Mouse (Mus musculus) hindbrain, embryonic 13.5 days (tissue): ENCODE measurements around the gene Gfer. TPM values are rescaled to one million over a fixed set of nuclear protein-coding genes. Genes with fewer than 3 reads are reported as not detected.

Experiments used
- ATAC-seq: fragments of 200-750 bp; cut with Nextera tagmentation; 2 replicates; pipeline ENCODE4 v1.8.0; 2017; ENCODE audit warnings: moderate TSS enrichment; ENCODE audit not compliant: low FRiP score
- H3K27ac ChIP-seq: fragments of 300-500 bp; sonication (generic); 2 replicates; pipeline ENCODE4 v1.5.1; 2015; ENCODE audit warnings: inconsistent platforms, mild to moderate bottlenecking, moderate library complexity
- H3K27me3 ChIP-seq: fragments of 300-500 bp; sonication (generic); 2 replicates; pipeline ENCODE4 v1.6.1; 2015; ENCODE audit warnings: mild to moderate bottlenecking, inconsistent platforms
- H3K36me3 ChIP-seq: fragments of 300-500 bp; sonication (generic); 2 replicates; pipeline ENCODE4 v1.6.1; 2015; ENCODE audit warnings: mild to moderate bottlenecking, inconsistent platforms
- H3K4me1 ChIP-seq: fragments of 300-500 bp; sonication (generic); replicated peaks from 2 replicates; pipeline ENCODE4 v1.6.1; 2015; ENCODE audit warnings: inconsistent platforms
- H3K4me2 ChIP-seq: fragments of 300-500 bp; sonication (generic); 2 replicates; pipeline ENCODE4 v1.6.1; 2015; ENCODE audit warnings: inconsistent platforms, mild to moderate bottlenecking, moderate library complexity
- H3K4me3 ChIP-seq: fragments of 300-500 bp; sonication (generic); 2 replicates; pipeline ENCODE4 v1.5.1; 2015; ENCODE audit warnings: mild to moderate bottlenecking, inconsistent platforms
- H3K9ac ChIP-seq: fragments of 300-500 bp; sonication (generic); 2 replicates; pipeline ENCODE4 v1.6.1; 2015; ENCODE audit warnings: mild to moderate bottlenecking, inconsistent platforms
- H3K9me3 ChIP-seq: fragments of 300-500 bp; sonication (generic); 2 replicates; pipeline ENCODE4 v1.6.1; 2016; ENCODE audit warnings: inconsistent platforms
- WGBS: fragments of 180-500 bp; shearing (Covaris S2); methylation state at CpG from one replicate; pipeline ENCODE4 v1.1.7; 2015; 5-methylcytosine and 5-hydroxymethylcytosine counted together
- polyA plus RNA-seq: library from polyadenylated mRNA; unstranded; fragments of >200 nt; fragmentation: Nextera tagmentation; extraction: Ambion mirVana; gene quantifications from 2 replicates; pipeline ENCODE4 v1.2.1, GENCODE M21; 2015

Gfer gene
- polyA plus RNA-seq, 1 experiment from 2014 or later = 38.9 TPM

DNA sequence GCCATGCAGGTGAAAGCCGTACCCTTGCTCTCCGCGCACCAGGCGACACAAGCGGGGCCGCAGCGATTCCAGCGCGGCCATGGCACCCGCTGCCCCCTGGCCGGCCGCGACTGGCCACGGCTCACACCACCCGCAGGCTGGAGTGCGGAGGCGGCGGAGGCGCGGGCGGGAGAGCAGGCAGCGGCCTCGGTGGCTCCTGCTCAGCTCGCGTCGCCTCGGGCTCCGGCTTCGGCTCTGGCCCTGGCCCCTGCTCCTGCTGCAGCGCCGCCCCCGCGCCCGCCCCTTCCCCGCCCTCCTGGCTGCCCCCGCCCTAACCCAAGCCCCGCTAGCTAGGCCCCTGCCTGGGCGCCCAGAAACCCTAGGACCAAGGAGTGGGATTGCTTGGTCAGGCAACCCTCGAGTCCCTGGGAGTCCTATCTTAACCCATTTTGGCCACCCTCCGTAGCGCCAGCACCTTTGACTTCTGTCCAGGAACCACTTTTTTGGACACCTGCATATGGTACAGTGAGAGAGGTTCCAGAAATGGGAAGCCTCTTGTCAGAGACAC is 45.8 kb downstream of the Gfer start, which contains the start of gene Slc9a3r2:
Gene Slc9a3r2 (minus strand): TSS at position 258 of the 547 bp plus-strand sequence.
- ATAC-seq = peak; percentile 64
- peaks cover 65% of the 10 kb centered on the region for H3K27me3 ChIP-seq
- no peaks in the 10 kb centered on the region for H3K36me3 ChIP-seq
- H3K4me1 ChIP-seq = peaks cover 28% of the 10 kb centered on the region
- peak within 1 kb of the TSS; percentile 90 for H3K9ac ChIP-seq
- peak within 1 kb of the TSS; percentile 96 for H3K4me2 ChIP-seq
- peak within 1 kb of the TSS; percentile 72 for H3K4me3 ChIP-seq
- no peaks in the 10 kb centered on the region for H3K9me3 ChIP-seq
- peak within 1 kb of the TSS; percentile 60; the same call in 1 of the 2 replicates for H3K27ac ChIP-seq
- WGBS = 2% methylated on average over 40 of the region's 41 CpGs

DNA sequence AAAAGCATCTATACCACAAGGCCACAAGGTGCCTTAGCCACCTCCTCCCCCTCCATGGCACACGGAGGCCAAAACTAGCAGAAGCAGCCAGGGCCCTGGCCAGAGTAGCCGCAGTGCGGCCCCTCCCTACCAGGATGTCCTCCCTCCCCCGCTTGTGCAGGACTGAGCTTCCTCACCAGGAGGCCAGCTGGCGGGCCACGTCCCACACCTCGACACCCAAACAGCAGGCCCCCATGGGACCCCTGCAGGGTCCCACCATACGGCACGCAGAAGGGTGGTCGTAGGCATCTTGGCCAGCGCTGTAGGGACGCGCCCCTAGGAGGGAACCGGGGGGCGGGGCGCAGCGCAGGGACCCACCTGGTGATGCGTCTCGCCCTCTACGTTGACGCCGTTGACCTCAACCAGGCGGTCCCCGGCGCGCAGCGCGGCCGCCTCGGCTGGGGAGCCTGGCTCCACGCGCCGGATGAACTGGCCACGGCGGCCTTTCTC is 46.3 kb downstream of the Gfer start:
- H3K27me3 ChIP-seq = peaks cover 60% of the 10 kb centered on the region
- peak; percentile 64 for ATAC-seq
- no peaks in the 10 kb centered on the region for H3K36me3 ChIP-seq
- peak overlapping the region; percentile 90 for H3K9ac ChIP-seq
- H3K4me1 ChIP-seq = peaks cover 30% of the 10 kb centered on the region
- no peaks in the 10 kb centered on the region for H3K9me3 ChIP-seq
- H3K27ac ChIP-seq = peak overlapping the region; percentile 60; the same call in 1 of the 2 replicates
- under 1% methylated on average over 35 of the region's 35 CpGs for WGBS
- peak overlapping the region; percentile 72 for H3K4me3 ChIP-seq
- peak overlapping the region; percentile 96 for H3K4me2 ChIP-seq

DNA sequence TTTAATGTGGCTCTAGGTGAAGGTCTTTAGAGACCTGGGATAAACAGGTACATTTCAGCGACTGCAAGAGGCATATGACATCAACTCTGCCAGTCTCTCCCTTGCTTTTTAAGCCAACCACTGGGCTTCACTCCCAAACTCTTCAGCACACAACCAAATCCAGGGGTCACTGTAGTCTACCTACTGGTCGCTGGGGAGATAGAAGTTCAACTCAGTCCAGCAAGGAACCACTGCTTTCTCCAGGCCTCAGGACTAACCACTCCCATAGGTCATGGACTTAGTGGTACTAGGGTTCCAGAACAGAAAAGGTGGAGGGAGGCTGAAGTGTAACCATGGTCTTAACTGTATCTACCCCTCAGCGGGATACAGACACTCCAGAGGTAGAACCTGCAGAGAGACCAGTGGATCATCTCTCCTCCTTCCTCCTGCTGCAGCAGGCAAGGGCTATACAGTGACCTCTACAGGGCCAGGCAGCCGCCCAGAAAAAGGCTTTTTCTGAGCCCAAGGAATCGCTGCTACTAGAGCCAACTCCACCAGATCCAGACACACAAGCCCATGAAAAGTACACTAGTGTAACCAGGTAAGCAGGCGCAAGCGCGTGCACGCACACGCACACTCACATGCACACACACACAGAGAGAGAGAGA is 47.1 kb downstream of the Gfer start:
- Histone ChIP-seq H3K4me1 (peaks cover 37% of the 10 kb centered on the region), H3K4me3 (peak overlapping the region; percentile 72), H3K9me3 (no peaks in the 10 kb centered on the region), H3K4me2 (peak overlapping the region; percentile 96), H3K27me3 (peaks cover 57% of the 10 kb centered on the region), H3K36me3 (no peaks in the 10 kb centered on the region), H3K9ac (peak overlapping the region; percentile 90; the same call in 1 of the 2 replicates), H3K27ac (peak overlapping the region; percentile 15; the same call in 1 of the 2 replicates)
- WGBS = 72% methylated on average over 10 of the region's 10 CpGs
- ATAC-seq = no peak

DNA sequence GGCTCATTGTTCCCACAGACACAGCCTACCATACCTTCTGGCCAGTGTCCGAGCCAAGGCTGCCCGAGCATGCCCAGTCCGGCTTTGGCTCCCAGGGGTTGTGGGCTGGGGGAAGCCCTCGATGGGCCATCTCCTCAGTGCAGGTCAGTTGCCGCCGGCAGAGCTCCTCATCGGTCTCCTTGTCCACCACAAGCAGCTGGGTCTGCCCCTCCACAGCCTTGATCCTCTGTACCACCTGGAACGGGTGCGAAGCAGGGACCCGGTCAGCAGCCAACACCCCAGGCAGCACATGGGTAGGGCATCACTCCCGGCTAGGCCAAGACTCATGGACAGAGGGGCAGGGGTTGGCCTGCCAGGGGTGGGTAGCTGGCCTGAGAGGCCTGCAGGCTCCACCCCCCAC is 48.5 kb downstream of the Gfer start:
- Histone ChIP-seq H3K27me3 (peaks cover 49% of the 10 kb centered on the region), H3K36me3 (no peaks in the 10 kb centered on the region), H3K9me3 (no peaks in the 10 kb centered on the region), H3K4me3 (no peak overlapping the region), H3K9ac (0 out of 2 replicates have a peak overlapping the region, but pooled peaks have one; percentile 0), H3K4me1 (peaks cover 35% of the 10 kb centered on the region), H3K27ac (0 out of 2 replicates have a peak overlapping the region, but pooled peaks have one; percentile 14), H3K4me2 (no peak overlapping the region)
- 80% methylated on average over 11 of the region's 11 CpGs for WGBS
- no peak for ATAC-seq

DNA sequence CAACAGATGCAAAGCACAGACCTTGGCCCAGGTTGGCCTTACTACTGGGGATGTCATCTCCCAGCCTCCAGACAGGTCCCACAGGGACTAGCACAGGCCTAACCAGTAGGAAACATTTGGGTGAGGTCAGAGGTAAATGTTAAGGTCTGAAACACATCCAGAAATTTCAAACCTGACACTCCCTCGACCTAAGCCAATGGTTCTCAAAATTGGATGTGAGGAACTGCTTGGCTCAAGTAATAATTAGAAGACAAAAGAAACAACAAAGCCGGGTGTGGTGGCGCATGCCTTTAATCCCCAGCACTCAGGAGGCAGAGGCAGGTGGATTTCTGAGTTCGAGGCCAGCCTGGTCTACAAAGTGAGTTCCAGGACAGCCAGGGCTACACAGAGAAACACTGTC is 49.6 kb downstream of the Gfer start:
- Histone ChIP-seq H3K4me2 (no peak overlapping the region), H3K27ac (no peak overlapping the region), H3K9ac (no peak overlapping the region), H3K4me1 (peaks cover 35% of the 10 kb centered on the region), H3K4me3 (no peak overlapping the region), H3K9me3 (no peaks in the 10 kb centered on the region), H3K36me3 (no peaks in the 10 kb centered on the region), H3K27me3 (peaks cover 38% of the 10 kb centered on the region)
- ATAC-seq = no peak
- 87% methylated on average over 4 of the region's 4 CpGs for WGBS

DNA sequence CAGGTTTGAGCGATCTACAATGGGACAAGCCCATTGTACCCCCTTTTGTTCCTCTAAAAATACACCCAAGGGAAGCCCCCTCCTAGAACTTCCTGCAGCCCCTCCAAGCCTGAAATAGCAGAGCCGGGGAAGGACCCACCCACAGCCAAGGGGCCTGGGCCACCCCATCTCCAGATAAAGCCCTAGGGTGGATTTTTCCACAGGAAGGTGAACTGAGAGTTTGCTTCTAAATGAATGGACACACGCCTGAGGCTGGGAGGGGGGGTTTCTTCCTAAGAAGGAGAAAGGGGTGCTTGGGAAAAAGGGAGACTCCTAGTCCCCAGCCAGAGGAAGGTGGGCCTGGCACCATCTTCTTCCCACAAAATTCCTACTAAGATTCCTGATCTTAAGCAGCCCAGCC is 50.0 kb downstream of the Gfer start:
- Histone ChIP-seq H3K27me3 (peaks cover 34% of the 10 kb centered on the region), H3K4me2 (no peak overlapping the region), H3K36me3 (0 out of 2 replicates have a peak, but pooled peaks cover under 1% of the 10 kb centered on the region), H3K4me1 (peaks cover 35% of the 10 kb centered on the region), H3K27ac (peak overlapping the region; percentile 71; the same call in 1 of the 2 replicates), H3K9ac (no peak overlapping the region), H3K9me3 (no peaks in the 10 kb centered on the region), H3K4me3 (no peak overlapping the region)
- 88% methylated on average over 3 of the region's 3 CpGs for WGBS
- ATAC-seq = no peak

DNA sequence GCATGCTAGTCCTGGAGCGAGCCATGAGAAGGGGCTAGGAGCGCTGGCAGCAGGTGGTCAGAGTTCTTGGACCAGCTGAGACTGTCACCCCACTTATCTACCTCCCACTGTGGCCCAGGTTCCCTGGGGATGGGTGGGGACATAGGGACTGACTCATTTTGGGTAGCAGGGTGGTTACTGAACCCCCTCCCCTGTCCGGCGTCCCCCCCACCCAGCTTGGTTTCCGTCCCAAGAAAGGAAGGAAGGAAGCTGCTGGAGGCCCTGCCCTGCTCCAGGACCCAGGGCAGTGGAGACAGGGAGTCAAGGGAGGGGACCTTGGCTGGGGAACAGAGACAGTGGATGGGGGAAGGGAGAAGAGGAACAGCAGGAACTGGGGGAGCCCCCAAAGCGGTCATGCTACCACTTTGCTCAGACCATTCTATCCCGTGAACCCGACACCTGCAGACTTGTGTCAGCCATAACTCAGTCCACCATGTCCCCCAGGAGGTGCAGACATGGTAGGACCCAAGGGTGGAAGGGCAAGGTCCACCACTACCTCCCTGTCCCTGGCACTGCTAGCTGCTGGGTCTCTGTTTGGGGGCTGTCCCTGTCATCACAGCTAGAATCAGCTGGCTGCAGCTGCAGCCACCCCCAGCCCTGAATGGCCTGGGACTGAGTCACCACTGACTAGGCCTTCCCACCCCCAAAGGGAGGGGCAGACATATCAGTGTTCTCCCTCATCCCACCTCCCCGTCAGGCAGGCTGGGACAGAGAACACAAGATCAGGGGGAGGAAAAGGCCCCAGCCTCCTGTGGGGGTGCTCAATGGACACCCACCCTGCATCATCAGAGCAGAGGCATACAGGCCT is 50.9 kb downstream of the Gfer start:
- peaks cover 30% of the 10 kb centered on the region for H3K4me1 ChIP-seq
- peak overlapping the region; percentile 43; the same call in 1 of the 2 replicates for H3K9ac ChIP-seq
- H3K36me3 ChIP-seq = peaks cover 8% of the 10 kb centered on the region
- H3K4me2 ChIP-seq = no peak overlapping the region
- 81% methylated on average over 7 of the region's 9 CpGs for WGBS
- H3K27me3 ChIP-seq = peaks cover 26% of the 10 kb centered on the region
- no peaks in the 10 kb centered on the region for H3K9me3 ChIP-seq
- no peak for ATAC-seq
- H3K27ac ChIP-seq = peak overlapping the region; percentile 71
- H3K4me3 ChIP-seq = no peak overlapping the region

DNA sequence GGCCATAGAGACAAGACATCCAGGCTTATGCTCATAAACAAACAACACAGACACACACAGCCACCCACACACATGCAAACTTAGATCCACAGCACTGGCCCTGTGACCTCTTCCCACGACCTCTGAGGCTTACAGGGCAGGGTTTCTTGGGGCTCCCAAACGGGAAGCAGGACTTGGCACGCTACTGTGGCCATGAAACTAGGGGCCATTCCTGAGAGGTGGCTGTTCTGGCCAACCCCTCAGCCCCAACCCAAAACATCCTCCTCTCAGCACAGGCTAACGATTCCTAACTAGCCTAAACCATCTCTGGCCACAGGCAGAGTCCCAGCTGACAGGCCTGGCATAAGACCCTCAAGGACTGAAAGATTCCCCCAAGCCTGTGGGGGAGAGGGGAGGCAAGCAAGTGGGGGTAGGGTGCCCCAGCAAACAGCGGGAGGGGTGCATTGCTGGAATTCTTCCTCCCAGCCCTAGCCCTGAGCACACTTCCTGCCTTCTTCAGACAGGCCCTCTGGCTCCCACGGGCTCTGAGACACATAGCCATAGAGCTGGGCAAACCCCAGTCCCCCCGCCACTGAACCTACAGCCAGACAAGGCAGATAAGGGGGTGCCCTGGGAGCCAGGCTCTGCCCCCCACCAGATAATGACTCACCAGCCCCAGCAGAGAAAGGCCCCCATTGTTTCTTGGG is 51.8 kb downstream of the Gfer start:
- Histone ChIP-seq H3K36me3 (peaks cover 12% of the 10 kb centered on the region), H3K9me3 (no peaks in the 10 kb centered on the region), H3K27ac (peak overlapping the region; percentile 71), H3K9ac (peak overlapping the region; percentile 43; the same call in 1 of the 2 replicates), H3K4me3 (no peak overlapping the region), H3K27me3 (peaks cover 19% of the 10 kb centered on the region), H3K4me2 (no peak overlapping the region), H3K4me1 (peaks cover 20% of the 10 kb centered on the region)
- ATAC-seq = no peak
- 58% methylated on average over 7 of the region's 7 CpGs for WGBS

Other genes with a start within 250 kb of the Gfer start
- 41.9 and 43.5 TPM in 2 replicates for gene E4f1, start 225.8 kb downstream of the Gfer start, polyA plus RNA-seq
- 55.4 and 56.9 TPM in 2 replicates for gene Pgp, start 225.8 kb downstream of the Gfer start, polyA plus RNA-seq
- gene Bricd5, start 222.3 kb downstream of the Gfer start, polyA plus RNA-seq = 0.27 and 1.2 TPM in 2 replicates
- 35.5 and 36.1 TPM in 2 replicates for gene Mlst8, start 217.1 kb downstream of the Gfer start, polyA plus RNA-seq
- 32.8 and 34.3 TPM in 2 replicates for gene Caskin1, start 207.6 kb downstream of the Gfer start, polyA plus RNA-seq
- gene Traf7, start 168.2 kb downstream of the Gfer start, polyA plus RNA-seq = 86.0 and 89.9 TPM in 2 replicates
- 2.8 and 3.1 TPM in 2 replicates for gene Rab26, start 161.9 kb downstream of the Gfer start, polyA plus RNA-seq
- 20.1 and 21.6 TPM in 2 replicates for gene Pkd1, start 146.3 kb downstream of the Gfer start, polyA plus RNA-seq
- gene Tsc2, start 63.5 kb downstream of the Gfer start, polyA plus RNA-seq = 67.9 and 76.0 TPM in 2 replicates
- 8.2 and 8.8 TPM in 2 replicates for gene Nthl1, start 63.5 kb downstream of the Gfer start, polyA plus RNA-seq
- 32.7 and 34.3 TPM in 2 replicates for gene Slc9a3r2, start 45.8 kb downstream of the Gfer start, polyA plus RNA-seq
- gene Npw, start 37.7 kb downstream of the Gfer start, polyA plus RNA-seq = not detected in 2 replicates
- 17.7 and 17.8 TPM in 2 replicates for gene Zfp598, start 26.5 kb downstream of the Gfer start, polyA plus RNA-seq
- 114 and 115 TPM in 2 replicates for gene Syngr3, start 6.2 kb downstream of the Gfer start, polyA plus RNA-seq
- 2.9 and 3.4 TPM in 2 replicates for gene Noxo1, start 78 bp upstream of the Gfer start, polyA plus RNA-seq
- gene Tbl3, start 11.5 kb upstream of the Gfer start, polyA plus RNA-seq = 69.0 and 70.6 TPM in 2 replicates
- gene Rnf151, start 21.9 kb upstream of the Gfer start, polyA plus RNA-seq = 0.27 TPM in 1 of 2 replicates, not detected in the other
- 782 and 783 TPM in 2 replicates for gene Rps2, start 22.0 kb upstream of the Gfer start, polyA plus RNA-seq
- 259 and 262 TPM in 2 replicates for gene Ndufb10, start 28.3 kb upstream of the Gfer start, polyA plus RNA-seq
- gene Rpl3l, start 31.7 kb upstream of the Gfer start, polyA plus RNA-seq = not detected in 2 replicates
- 20.2 and 24.0 TPM in 2 replicates for gene Msrb1, start 40.5 kb upstream of the Gfer start, polyA plus RNA-seq
- gene Hs3st6, start 56.8 kb upstream of the Gfer start, polyA plus RNA-seq = 0.28 and 0.45 TPM in 2 replicates
- not detected in 2 replicates for gene Meiob, start 108.1 kb upstream of the Gfer start, polyA plus RNA-seq
- 49.7 and 51.7 TPM in 2 replicates for gene Hagh, start 144.0 kb upstream of the Gfer start, polyA plus RNA-seq
- 18.6 and 20.1 TPM in 2 replicates for gene Fahd1, start 154.2 kb upstream of the Gfer start, polyA plus RNA-seq
- 0.17 and 0.25 TPM in 2 replicates for gene Igfals, start 169.8 kb upstream of the Gfer start, polyA plus RNA-seq
- gene Nubp2, start 190.2 kb upstream of the Gfer start, polyA plus RNA-seq = 71.3 and 74.4 TPM in 2 replicates
- 72.8 and 80.0 TPM in 2 replicates for gene Spsb3, start 190.5 kb upstream of the Gfer start, polyA plus RNA-seq
- gene Eme2, start 198.9 kb upstream of the Gfer start, polyA plus RNA-seq = 31.4 and 31.8 TPM in 2 replicates
- 77.0 and 77.6 TPM in 2 replicates for gene Mrps34, start 199.0 kb upstream of the Gfer start, polyA plus RNA-seq
- 78.4 and 82.7 TPM in 2 replicates for gene Nme3, start 200.3 kb upstream of the Gfer start, polyA plus RNA-seq
- gene Mapk8ip3, start 240.8 kb upstream of the Gfer start, polyA plus RNA-seq = 79.1 and 85.0 TPM in 2 replicates